Mouse (Mus musculus) brown adipose tissue, adult 24 weeks (tissue): ENCODE measurements at regions not wholly inside any gene's neighbourhood (a gene's known extent, or its start where the extent isn't known, plus 50 kb on each side); places are given as distances from the start of the nearest gene placed in this dataset.

Experiments used
- H3K27ac ChIP-seq: fragments of 200-500 bp; replicated peaks from 2 replicates; pipeline ENCODE4 v1.5.1; 2012; ENCODE audit warnings: low read depth, mild to moderate bottlenecking, low read length
- H3K4me1 ChIP-seq: fragments of 200-500 bp; 2 replicates; pipeline ENCODE4 v1.6.1; 2012; ENCODE audit warnings: low read length, mixed read lengths; ENCODE audit not compliant: control insufficient read depth, insufficient read depth, insufficient read length
- H3K4me3 ChIP-seq: fragments of 200-500 bp; 2 replicates; pipeline ENCODE4 v1.5.1; 2012; ENCODE audit warnings: low read depth, mild to moderate bottlenecking, low read length, moderate library complexity; ENCODE audit not compliant: insufficient read depth

DNA sequence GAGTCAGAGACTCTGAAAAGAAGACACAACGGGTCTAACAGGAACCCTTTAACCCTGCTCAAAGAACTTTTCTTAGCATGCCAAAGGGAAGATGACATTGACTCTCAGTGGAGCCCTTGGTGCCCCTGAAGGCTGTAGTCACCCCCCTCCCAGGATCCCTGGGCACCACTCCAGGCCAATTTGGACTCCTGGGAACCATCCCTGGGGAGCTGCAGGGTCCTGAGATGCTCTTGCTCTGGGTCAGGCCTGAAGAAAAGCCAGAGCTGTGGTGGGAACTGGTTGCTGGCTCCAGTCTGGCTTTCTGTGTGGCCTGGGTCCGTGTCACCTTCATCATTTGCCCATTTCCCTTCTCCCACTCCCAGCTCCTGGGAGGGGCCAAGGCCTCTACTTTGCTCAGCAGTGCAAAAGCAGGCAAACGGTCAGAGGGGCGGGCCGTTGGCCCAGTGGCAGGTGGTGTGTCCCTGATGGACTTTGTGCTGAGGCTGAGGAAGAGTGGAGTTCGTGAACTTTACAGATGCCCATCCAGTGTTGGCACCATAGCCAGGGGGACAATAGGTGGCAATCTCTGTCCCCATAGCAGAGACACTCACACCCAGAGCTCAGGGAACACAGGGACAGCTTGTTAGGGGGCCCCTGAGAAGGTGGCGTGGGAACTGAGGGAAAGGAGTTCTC is 69.1 kb upstream of the Ccnd1 start:
- Histone ChIP-seq H3K4me1 (peaks cover 4% of the 10 kb centered on the region; the same call in 1 of the 2 replicates), H3K27ac (no peak overlapping the region), H3K4me3 (no peak overlapping the region)

DNA sequence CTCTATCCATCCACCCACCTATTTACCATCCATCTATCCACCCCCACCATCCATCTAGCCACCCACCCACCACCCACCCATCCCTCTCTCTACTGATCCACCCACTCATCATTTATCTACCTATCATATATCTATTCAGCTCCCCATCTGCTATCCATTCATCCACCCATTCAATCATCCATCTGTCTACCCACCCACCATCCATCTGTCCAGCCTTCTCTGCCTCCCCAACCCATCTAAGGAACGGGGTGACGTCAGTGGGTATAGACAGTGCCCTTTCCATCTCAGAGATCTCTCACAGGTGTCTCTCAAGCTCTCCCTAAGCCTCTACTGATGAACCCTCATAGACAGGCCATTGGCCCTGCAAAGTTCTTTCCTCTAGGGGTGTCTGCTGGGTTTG is 67.5 kb upstream of the Ccnd1 start:
- Histone ChIP-seq H3K4me1 (peaks cover 4% of the 10 kb centered on the region; the same call in 1 of the 2 replicates), H3K4me3 (no peak overlapping the region), H3K27ac (no peak overlapping the region)

GRCm38 (mm10) chr7:145001503-145002084 is 61.9 kb upstream of the Ccnd1 start:
- peaks cover 19% of the 10 kb centered on the region for H3K4me1 ChIP-seq
- no peak overlapping the region for H3K4me3 ChIP-seq
- no peak overlapping the region for H3K27ac ChIP-seq

GRCm38 (mm10) chr7:144999741-145000140 is 60.0 kb upstream of the Ccnd1 start:
- Histone ChIP-seq H3K27ac (no peak overlapping the region), H3K4me1 (peaks cover 28% of the 10 kb centered on the region), H3K4me3 (no peak overlapping the region)

DNA sequence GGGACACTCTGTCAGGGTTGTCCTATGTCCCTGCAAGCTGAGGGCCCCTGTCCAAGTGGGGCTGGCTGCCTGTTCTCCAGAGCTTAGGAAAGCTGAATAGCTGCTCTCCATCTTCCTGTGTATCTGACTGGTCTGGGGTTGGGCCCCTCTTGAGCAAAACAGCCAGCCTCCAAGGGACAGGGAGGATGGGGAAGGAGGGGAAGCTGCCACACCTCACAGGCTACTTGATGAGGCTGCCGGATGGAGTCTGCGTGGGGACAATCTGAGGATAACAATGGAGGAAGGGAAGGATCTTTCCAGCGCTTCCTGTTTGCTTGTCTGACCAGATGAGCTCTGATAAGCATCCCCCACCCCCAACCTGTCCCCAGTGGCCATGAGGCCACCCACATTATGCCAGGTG is 57.1 kb upstream of the Ccnd1 start:
- Histone ChIP-seq H3K4me3 (no peak overlapping the region), H3K4me1 (peaks cover 28% of the 10 kb centered on the region), H3K27ac (0 out of 2 replicates have a peak overlapping the region, but pooled peaks have one; percentile 7)

- Histone ChIP-seq H3K4me1 (peaks cover 15% of the 10 kb centered on the region), H3K4me3 (no peak overlapping the region), H3K27ac (no peak overlapping the region)
Observed at GRCm38 (mm10) chr7:144994229-144994628, 54.5 kb upstream of the Ccnd1 start.

- Histone ChIP-seq H3K4me3 (no peak overlapping the region), H3K4me1 (peaks cover 15% of the 10 kb centered on the region), H3K27ac (no peak overlapping the region)
Observed at GRCm38 (mm10) chr7:144993566-144993965, 53.8 kb upstream of the Ccnd1 start.

GRCm38 (mm10) chr7:144991760-144992159 is 52.0 kb upstream of the Ccnd1 start:
- no peak overlapping the region for H3K4me3 ChIP-seq
- no peak overlapping the region for H3K27ac ChIP-seq
- peaks cover 11% of the 10 kb centered on the region for H3K4me1 ChIP-seq
